Mouse (Mus musculus) kidney, adult 2 months (tissue): Measurements from ENCODE around the gene Dnm1. TPM values are rescaled to one million over a fixed set of nuclear protein-coding genes. Genes with fewer than 3 reads are reported as not detected.

ENCODE experiments used
- DNase-seq: peaks from one replicate; pipeline ENCODE4 v3.0.0; 2021
- H3K27ac ChIP-seq: fragments of 200-500 bp; 2 replicates; pipeline ENCODE4 v1.5.1; 2012; ENCODE audit warnings: low read depth, low read length, control low read depth, inconsistent platforms; ENCODE audit not compliant: insufficient read depth
- H3K27me3 ChIP-seq: fragments of 200-500 bp; replicated peaks from 2 replicates; pipeline ENCODE4 v1.6.1; 2012; ENCODE audit warnings: mild to moderate bottlenecking, moderate library complexity, low read length, inconsistent platforms; ENCODE audit not compliant: control insufficient read depth, insufficient read depth
- H3K36me3 ChIP-seq: fragments of 200-500 bp; 2 replicates; pipeline ENCODE4 v1.6.1; 2012; ENCODE audit warnings: mild to moderate bottlenecking, moderate library complexity, low read length, inconsistent platforms; ENCODE audit not compliant: control insufficient read depth, insufficient read depth
- H3K4me1 ChIP-seq: fragments of 200-500 bp; 2 replicates; pipeline ENCODE4 v1.6.1; 2011; ENCODE audit warnings: low read length; ENCODE audit not compliant: control insufficient read depth, insufficient read depth
- H3K4me3 ChIP-seq: fragments of 200-500 bp; 2 replicates; pipeline ENCODE4 v1.5.1; 2011; ENCODE audit warnings: mild to moderate bottlenecking, low read depth, low read length, control low read depth; ENCODE audit not compliant: insufficient read depth
- CTCF ChIP-seq: fragments of 200-500 bp; conservative IDR thresholded peaks from 2 replicates; pipeline ENCODE4 v1.5.1; 2011; ENCODE audit warnings: low read depth, mild to moderate bottlenecking, control low read depth, low read length, moderate library complexity, mixed read lengths; ENCODE audit not compliant: insufficient read depth, insufficient read length
- POLR2A ChIP-seq: fragments of 200-500 bp; IDR thresholded peaks from one replicate; pipeline ENCODE4 v1.6.1; 2011; ENCODE audit warnings: low read depth, low read length, control low read depth
- WGBS: fragments of 180-500 bp; shearing (Covaris S2); methylation state at CpG from one replicate; pipeline ENCODE4 v1.1.7; 2018; 5-methylcytosine and 5-hydroxymethylcytosine counted together
- polyA plus RNA-seq: library from polyadenylated mRNA; depleted of rRNA; stranded (reverse); fragments of >200 nt; gene quantifications from 2 replicates; pipeline ENCODE4 v1.2.3, GENCODE M21; 2012

Dnm1 gene
- polyA plus RNA-seq, 1 experiment, result 8.3 TPM

DNA sequence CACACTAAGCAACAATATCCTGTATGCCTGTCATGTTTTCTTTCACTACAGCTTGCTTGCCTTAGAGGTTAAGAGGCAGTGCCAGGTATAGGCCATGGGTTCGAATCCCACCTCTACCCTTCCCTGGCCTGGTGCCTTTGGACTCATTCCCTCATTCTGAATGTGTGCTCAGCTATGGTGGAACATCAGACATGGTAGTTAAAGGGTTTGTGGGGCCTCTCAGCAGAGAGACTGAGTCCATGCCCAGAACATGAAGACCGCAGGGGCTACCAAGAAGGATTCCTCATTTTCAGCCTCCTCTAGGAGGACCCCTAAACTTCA, 9.8 kb downstream of the Dnm1 start:
- 96% methylated on average over 2 of the region's 2 CpGs for WGBS
- H3K27ac ChIP-seq, result no peak overlapping the region

DNA sequence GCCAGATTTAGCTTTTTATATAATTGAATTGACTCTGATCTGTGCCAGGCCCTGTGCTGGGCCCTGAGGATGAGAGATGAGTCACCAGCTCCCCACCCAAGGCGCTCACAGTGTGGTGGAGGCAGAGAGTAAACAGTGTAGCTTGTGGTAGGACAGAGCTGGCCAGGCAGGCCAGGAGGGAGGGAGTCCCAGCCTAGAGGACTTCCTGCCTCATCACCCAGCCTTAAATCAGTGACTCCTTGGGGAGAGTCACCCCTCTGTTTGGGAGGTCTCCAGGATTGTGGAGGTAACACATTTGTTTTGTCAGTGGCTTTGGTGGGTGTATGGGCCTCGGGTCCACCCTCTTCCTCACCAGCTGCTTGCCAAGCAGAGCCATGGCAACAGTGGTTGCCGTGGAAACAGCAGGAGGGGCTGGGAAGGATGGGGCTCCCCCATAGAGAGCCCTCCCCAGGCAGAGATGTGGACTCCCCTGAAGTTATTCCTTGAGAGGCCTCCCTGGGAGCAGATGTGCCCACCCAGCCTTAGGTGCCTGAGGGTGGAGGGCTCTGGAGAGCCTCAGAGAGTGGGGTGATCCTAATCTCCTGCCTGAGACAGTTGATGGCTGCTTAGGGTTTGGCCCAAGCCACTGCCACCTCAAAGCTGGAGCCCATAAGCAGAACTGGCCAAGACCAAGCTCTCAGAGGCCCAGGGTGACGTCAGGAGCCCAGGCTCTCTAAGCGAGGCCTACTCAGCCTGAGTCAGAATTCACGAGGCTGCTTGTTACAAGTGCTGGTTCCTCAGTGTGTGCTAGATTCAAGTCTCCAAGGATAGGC, 10.4 kb downstream of the Dnm1 start:
- DNase-seq, result no peak
- Histone ChIP-seq H3K27me3 (no peaks in the 10 kb centered on the region), H3K36me3 (no peaks in the 10 kb centered on the region), H3K4me1 (no peaks in the 10 kb centered on the region), H3K27ac (no peak overlapping the region), H3K4me3 (no peak overlapping the region)
- TF ChIP-seq POLR2A (no peak), CTCF (no peak)
- 82% methylated on average over 6 of the region's 6 CpGs for WGBS

More for the DNA sequence above, 9.8 kb downstream of the Dnm1 start:
- Histone ChIP-seq H3K4me1 (no peaks in the 10 kb centered on the region), H3K36me3 (no peaks in the 10 kb centered on the region), H3K27me3 (no peaks in the 10 kb centered on the region), H3K4me3 (no peak overlapping the region)
- TF ChIP-seq CTCF (no peak), POLR2A (no peak)
- DNase-seq, result no peak

DNA sequence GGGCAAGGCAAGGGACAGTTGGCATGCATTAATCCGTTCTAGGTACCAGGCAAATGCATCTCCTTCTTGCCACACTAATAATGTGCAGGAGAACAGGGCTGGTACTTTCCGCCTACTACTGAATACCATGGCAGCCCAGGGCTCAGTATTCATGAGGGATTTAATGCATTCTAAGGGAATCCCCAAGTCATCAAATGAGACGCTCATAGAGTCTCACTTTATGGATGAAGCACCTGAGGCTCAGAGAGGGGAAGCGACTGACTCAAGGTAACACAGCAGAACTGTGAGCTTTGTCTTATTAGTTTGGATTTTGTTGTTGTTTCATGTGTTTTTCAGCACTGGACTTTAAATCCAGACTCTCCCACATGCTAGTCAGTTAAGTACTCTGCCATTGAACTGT, 11.1 kb downstream of the Dnm1 start:
- DNase-seq, result no peak
- Histone ChIP-seq H3K27me3 (no peaks in the 10 kb centered on the region), H3K27ac (no peak overlapping the region), H3K36me3 (no peaks in the 10 kb centered on the region), H3K4me3 (no peak overlapping the region), H3K4me1 (no peaks in the 10 kb centered on the region)
- WGBS, result 92% methylated on average over 4 of the region's 4 CpGs
- no peak for TF ChIP-seq CTCF
- no peak for TF ChIP-seq POLR2A

DNA sequence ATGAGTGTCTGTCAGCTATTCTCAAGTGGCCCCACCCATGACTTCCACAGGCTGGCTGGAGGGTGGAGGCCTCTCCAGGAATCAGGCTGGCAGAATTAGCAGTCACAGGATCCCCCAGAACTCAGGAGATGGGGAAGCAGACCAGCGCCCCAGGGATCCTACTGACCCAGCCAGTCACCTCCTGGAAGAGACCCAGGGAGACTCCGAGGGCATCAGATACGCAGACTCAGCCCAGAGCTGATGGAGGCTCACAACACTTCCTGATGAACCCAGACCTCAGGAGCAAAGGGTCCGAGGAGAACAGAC, 11.6 kb downstream of the Dnm1 start:
- Histone ChIP-seq H3K4me3 (no peak overlapping the region), H3K27me3 (no peaks in the 10 kb centered on the region), H3K4me1 (no peaks in the 10 kb centered on the region), H3K36me3 (no peaks in the 10 kb centered on the region), H3K27ac (no peak overlapping the region)
- 90% methylated on average over 4 of the region's 4 CpGs for WGBS
- TF ChIP-seq POLR2A, result no peak
- no peak for TF ChIP-seq CTCF
- DNase-seq, result no peak

DNA sequence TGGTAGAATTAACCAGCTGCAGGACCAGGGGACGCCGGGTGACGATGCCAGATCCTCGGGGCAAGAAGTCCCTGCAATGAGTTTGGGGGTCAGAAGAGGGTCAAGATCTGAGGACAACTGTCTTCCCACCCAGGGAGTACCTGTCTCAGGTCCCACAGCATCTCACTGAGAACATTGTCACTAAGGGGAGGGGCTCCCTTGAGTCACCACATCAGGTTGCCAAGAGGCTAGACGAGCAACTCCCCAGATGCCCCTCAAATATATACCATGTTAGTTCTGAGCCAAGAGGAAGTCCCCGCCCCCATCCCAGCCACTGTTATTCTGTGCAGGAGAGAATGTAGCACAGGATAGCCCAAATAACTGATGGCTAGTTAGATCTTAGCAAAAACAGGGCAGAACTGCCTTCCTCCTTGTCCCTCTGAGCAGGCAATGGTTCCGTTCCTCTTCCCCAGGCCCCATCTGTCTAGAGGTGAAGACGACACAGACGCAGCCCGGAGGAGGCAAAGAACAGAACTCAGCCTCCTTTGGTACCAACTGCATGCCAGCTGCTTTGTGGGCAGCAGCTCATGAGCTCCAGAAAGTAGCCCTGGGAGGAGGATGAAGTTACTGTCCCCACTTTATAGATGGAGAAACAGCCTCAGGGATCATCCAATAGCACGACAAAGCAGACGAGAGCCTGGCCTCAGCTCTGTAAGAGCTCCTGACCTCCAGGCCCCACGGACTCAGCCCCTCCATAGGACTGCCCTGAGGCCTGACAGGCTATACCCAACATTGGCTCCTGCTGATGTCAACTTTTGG, 12.1 kb downstream of the Dnm1 start:
- no peak for DNase-seq
- Histone ChIP-seq H3K4me1 (no peaks in the 10 kb centered on the region), H3K4me3 (no peak overlapping the region), H3K27me3 (no peaks in the 10 kb centered on the region), H3K27ac (no peak overlapping the region), H3K36me3 (no peaks in the 10 kb centered on the region)
- TF ChIP-seq CTCF (no peak), POLR2A (no peak)
- 83% methylated on average over 13 of the region's 13 CpGs for WGBS

DNA sequence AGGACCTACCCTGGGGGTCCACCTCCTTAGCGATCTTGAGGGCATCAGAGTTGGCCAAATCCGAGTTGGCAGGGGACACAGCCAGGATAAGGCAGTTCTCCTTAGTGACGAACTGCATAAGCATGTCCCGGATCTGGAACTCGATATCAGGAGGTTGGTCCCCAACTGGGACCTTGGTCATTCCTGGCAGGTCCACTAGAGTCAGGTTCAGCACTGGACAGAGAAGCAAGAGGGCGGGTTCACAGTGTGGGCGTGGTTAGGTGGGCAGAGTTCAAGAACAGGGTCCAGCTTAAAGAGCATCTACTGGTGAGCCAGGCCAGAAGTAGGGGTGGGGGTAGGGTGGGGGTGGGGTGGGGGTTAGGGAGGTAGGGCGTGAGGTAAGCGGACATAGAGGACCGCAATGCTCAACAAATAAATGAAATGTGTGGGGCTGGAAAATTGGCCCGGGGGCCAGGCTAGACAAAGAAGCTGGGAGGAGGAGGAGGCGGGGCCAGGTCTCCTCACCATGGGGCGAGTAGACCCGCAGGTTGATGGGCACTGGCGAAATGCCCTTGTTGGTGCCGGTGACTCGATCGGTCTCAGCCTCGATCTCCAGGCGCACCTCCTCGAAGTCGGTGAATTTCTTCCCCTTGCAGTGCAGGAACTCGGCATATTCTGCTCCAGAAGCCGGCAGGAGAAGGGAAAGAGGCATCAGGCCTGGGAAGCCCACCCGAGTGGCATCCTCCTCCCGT, 13.1 kb downstream of the Dnm1 start:
- DNase-seq, result peak; percentile 36
- no peaks in the 10 kb centered on the region for H3K27me3 ChIP-seq
- 51% methylated on average over 26 of the region's 26 CpGs for WGBS
- TF ChIP-seq POLR2A (no peak), CTCF (no peak)
- H3K36me3 ChIP-seq, result no peaks in the 10 kb centered on the region
- no peak overlapping the region for H3K4me3 ChIP-seq
- no peak overlapping the region for H3K27ac ChIP-seq
- H3K4me1 ChIP-seq, result no peaks in the 10 kb centered on the region

DNA sequence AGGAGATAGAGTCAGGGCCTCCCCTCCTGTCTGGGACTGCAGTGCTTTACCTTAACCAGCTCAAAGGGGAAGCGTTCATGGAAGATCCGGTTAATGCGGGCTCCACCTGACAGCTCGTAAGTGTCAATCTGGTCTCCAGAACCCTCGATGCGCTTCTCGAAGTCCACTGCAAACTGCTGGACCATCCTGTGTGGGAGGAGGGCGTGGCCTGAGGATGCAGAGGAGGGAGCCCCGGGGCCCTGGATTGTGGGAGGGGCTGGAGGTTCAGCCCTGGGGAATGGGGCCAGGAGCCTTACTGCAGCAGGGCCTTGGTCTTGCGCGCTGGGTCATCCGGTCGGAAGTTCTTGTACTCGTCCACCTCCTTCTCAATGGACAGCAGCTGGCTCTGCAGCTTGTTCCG, 17.2 kb downstream of the Dnm1 start:
- H3K27ac ChIP-seq, result no peak overlapping the region
- H3K4me1 ChIP-seq, result no peaks in the 10 kb centered on the region
- H3K27me3 ChIP-seq, result no peaks in the 10 kb centered on the region
- no peak for DNase-seq
- TF ChIP-seq POLR2A (no peak), CTCF (no peak)
- H3K36me3 ChIP-seq, result no peaks in the 10 kb centered on the region
- no peak overlapping the region for H3K4me3 ChIP-seq
- WGBS, result 42% methylated on average over 15 of the region's 15 CpGs
